In the genomic region with DNA sequence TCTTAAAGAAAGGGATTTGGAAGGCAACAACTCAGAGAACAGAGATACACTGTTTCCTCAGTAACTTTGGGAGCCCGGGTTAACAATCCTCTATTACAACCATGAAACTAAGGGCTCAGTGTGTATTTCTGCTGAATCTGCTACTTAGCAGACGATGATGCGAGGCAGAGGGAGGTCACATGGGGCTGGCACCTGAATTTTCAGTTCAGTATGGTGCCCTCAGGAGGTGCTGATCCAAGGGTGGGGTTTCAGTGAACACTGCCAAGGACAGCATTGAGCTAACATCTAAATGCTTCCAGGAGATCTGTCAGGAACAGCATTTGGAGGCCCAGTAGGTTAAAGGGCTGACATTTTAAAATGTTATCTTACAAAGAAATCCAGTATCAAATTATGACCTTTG, we compare ENCODE assay signal across 9 mouse cellular contexts. TPM values are rescaled to one million over a fixed set of nuclear protein-coding genes. Genes with fewer than 3 reads are reported as not detected.
A peak's percentile ranks its signal among the peaks of the same experiment; 100 is the strongest.
DNase-seq lines count a peak whose midpoint lies in the region; ATAC-seq and TF ChIP-seq lines count a peak whose summit lies in the region.
"Had no signal": no experiment of that assay in that cellular context is flagged by ENCODE, and none has a peak within 500 bp of the region (broad histone marks: within the 10 kb centered on the region; RNA-seq: fewer than 3 reads in every experiment).

No protein-coding gene starts in this region.

- DNase-seq in thymus, adult 2 months = no peak
- DNase-seq in thymus, postnatal 10 days (ENCODE audit: low spot score in 2 of 2) = no peak
- no peak for DNase-seq in forebrain, embryonic 14.5 days (ENCODE audit: low spot score)
- peak; percentile 85 for DNase-seq in liver, adult 2 months (ENCODE audit: extremely low read depth, low read depth, low spot score)
- DNase-seq in stomach, postnatal 0 days (ENCODE audit: low spot score) = no peak
- DNase-seq in B cell, adult 2 months = no peak
- no peak for DNase-seq in left cerebral cortex, postnatal 25 days (ENCODE audit: low spot score in 2 of 2)
- no peak for DNase-seq in urinary bladder, postnatal 14 days (ENCODE audit: low spot score)

- no peak for TF ChIP-seq EP300 in stomach, postnatal 0 days (optimal IDR thresholded peaks at IDR 0.05)

- H3K4me1 ChIP-seq in thymus, adult 2 months (replicated peaks; ENCODE audit: control insufficient read depth, insufficient read depth, low read length) = peaks cover 20% of the 10 kb centered on the region
- H3K4me1 ChIP-seq in forebrain, embryonic 14.5 days (ENCODE audit: control insufficient read depth, insufficient read depth, low read length) = peaks cover 7% of the 10 kb centered on the region; the same call in 1 of the 2 replicates
- H3K4me1 ChIP-seq in liver, adult 2 months (ENCODE audit: control insufficient read depth, insufficient read depth, low read length) = peaks cover 30% of the 10 kb centered on the region
- H3K4me1 ChIP-seq in stomach, postnatal 0 days (replicated peaks; ENCODE audit: control insufficient read depth, insufficient read depth) = no peaks in the 10 kb centered on the region

- no peaks in the 10 kb centered on the region for H3K27me3 ChIP-seq in thymus, adult 2 months (ENCODE audit: control insufficient read depth, insufficient read depth, low read length)
- peaks cover 7% of the 10 kb centered on the region for H3K27me3 ChIP-seq in forebrain, embryonic 14.5 days (replicated peaks; ENCODE audit: control insufficient read depth, insufficient read depth, low read length)
- no peaks in the 10 kb centered on the region for H3K27me3 ChIP-seq in liver, adult 2 months (ENCODE audit: control insufficient read depth, insufficient read depth, low read length)
- H3K27me3 ChIP-seq in stomach, postnatal 0 days (ENCODE audit: control insufficient read depth, insufficient read depth, low read length) = no peaks in the 10 kb centered on the region

- no peak for TF ChIP-seq POLR2A in thymus, adult 2 months (IDR thresholded peaks at IDR 0.05; ENCODE audit: control insufficient read depth, extremely low read depth, insufficient read depth, low read length, poor library complexity)
- TF ChIP-seq POLR2A in liver, adult 2 months (IDR thresholded peaks at IDR 0.05; ENCODE audit: extremely low read depth, insufficient read depth, low read length) = no peak

- 56% methylated on average over 3 of the region's 3 CpGs for WGBS in thymus, adult 2 months
- 43% methylated on average over 3 of the region's 3 CpGs for WGBS in forebrain, embryonic 14.5 days
- WGBS in liver, adult 2 months = 14% methylated on average over 3 of the region's 3 CpGs
- 44% methylated on average over 3 of the region's 3 CpGs for WGBS in stomach, postnatal 0 days

- H3K9me3 ChIP-seq in forebrain, embryonic 14.5 days (replicated peaks; ENCODE audit: control insufficient read depth, low read length) = no peaks in the 10 kb centered on the region
- no peaks in the 10 kb centered on the region for H3K9me3 ChIP-seq in stomach, postnatal 0 days (ENCODE audit: control insufficient read depth, low read length)

- peak overlapping the region; percentile 40; the same call in 1 of the 2 replicates for H3K9ac ChIP-seq in forebrain, embryonic 14.5 days (ENCODE audit: low read length)
- H3K9ac ChIP-seq in liver, adult 2 months (ENCODE audit: low read depth, low read length) = peak overlapping the region; percentile 83
- H3K9ac ChIP-seq in stomach, postnatal 0 days (ENCODE audit: low read length) = no peak overlapping the region

- H3K4me2 ChIP-seq in forebrain, embryonic 14.5 days (ENCODE audit: low read length) = peak overlapping the region; percentile 49
- peak overlapping the region; percentile 28 for H3K4me2 ChIP-seq in stomach, postnatal 0 days (replicated peaks; ENCODE audit: low read depth)

- ATAC-seq in forebrain, embryonic 14.5 days = no peak
- ATAC-seq in stomach, postnatal 0 days (ENCODE audit: low FRiP score, low TSS enrichment) = no peak

- peaks cover 3% of the 10 kb centered on the region; the same call in 1 of the 2 replicates for H3K79me2 ChIP-seq in liver, adult 2 months (ENCODE audit: control insufficient read depth, insufficient read depth, low read length)

- intact Hi-C loops in left cerebral cortex, postnatal 25 days (cut with DNase I) = loop anchor here (5.0 kb wide), 1 partner anchor 62 kb away; no protein-coding TSS in a partner anchor

- H3K27ac ChIP-seq in thymus, adult 2 months (ENCODE audit: control insufficient read depth, insufficient read depth, low read length) = no peak overlapping the region
- no peak overlapping the region for H3K27ac ChIP-seq in forebrain, embryonic 14.5 days (ENCODE audit: low read depth, low read length)
- H3K27ac ChIP-seq in liver, adult 2 months (replicated peaks; ENCODE audit: insufficient read depth, low read depth, low read length) = peak overlapping the region; percentile 97
- no peak overlapping the region for H3K27ac ChIP-seq in stomach, postnatal 0 days (replicated peaks)

- peaks cover 26% of the 10 kb centered on the region for H3K36me3 ChIP-seq in thymus, adult 2 months (ENCODE audit: control insufficient read depth, insufficient read depth, low read length)
- H3K36me3 ChIP-seq in forebrain, embryonic 14.5 days (ENCODE audit: control insufficient read depth, insufficient read depth, low read length) = peaks cover 13% of the 10 kb centered on the region; the same call in 1 of the 2 replicates
- H3K36me3 ChIP-seq in liver, adult 2 months (ENCODE audit: control insufficient read depth, insufficient read depth, low read length) = peaks cover 5% of the 10 kb centered on the region; the same call in 1 of the 2 replicates
- peaks cover 7% of the 10 kb centered on the region; the same call in 1 of the 2 replicates for H3K36me3 ChIP-seq in stomach, postnatal 0 days (ENCODE audit: control insufficient read depth, insufficient read depth, low read length)

- TF ChIP-seq CTCF in thymus, adult 2 months (IDR thresholded peaks at IDR 0.05; ENCODE audit: borderline replicate concordance, control insufficient read depth, extremely low read depth, insufficient read depth, low read length, poor library complexity) = no peak
- TF ChIP-seq CTCF in liver, adult 2 months (IDR thresholded peaks at IDR 0.05; ENCODE audit: low read depth, low read length) = no peak
- TF ChIP-seq CTCF in stomach, postnatal 0 days (IDR thresholded peaks at IDR 0.05; ENCODE audit: low read depth) = no peak

- H3K4me3 ChIP-seq in thymus, adult 2 months (ENCODE audit: control insufficient read depth, insufficient read depth, low read length) = 0 out of 2 replicates have a peak overlapping the region, but pooled peaks have one; percentile 14
- H3K4me3 ChIP-seq in forebrain, embryonic 14.5 days (ENCODE audit: low read depth, low read length) = peak overlapping the region; percentile 19
- peak overlapping the region; percentile 5; the same call in 1 of the 2 replicates for H3K4me3 ChIP-seq in liver, adult 2 months (ENCODE audit: insufficient read depth, low read depth, low read length)
- H3K4me3 ChIP-seq in stomach, postnatal 0 days (ENCODE audit: low read depth, low read length) = 0 out of 2 replicates have a peak overlapping the region, but pooled peaks have one; percentile 4

RNA-seq across cellular contexts. Expression of gene E2f8, which starts 1.8 kb away (rescaled TPM):
- polyA plus RNA-seq in thymus, adult 2 months (2012; rRNA removed) = 28.3 and 44.8 TPM in 2 replicates
- polyA plus RNA-seq in forebrain, embryonic 14.5 days (2014; fragmentation: Nextera tagmentation; extraction: Ambion mirVana) = 4.1 and 4.6 TPM in 2 replicates
- total RNA-seq in liver, adult 2 months (2014; rRNA removed) = 0.83 and 1.1 TPM in 2 replicates
- polyA plus RNA-seq in liver, adult 2 months (2012; rRNA removed) = 1.3 and 2.6 TPM in 2 replicates
- polyA plus RNA-seq in stomach, postnatal 0 days (2015; fragmentation: Nextera tagmentation; extraction: Ambion mirVana) = 4.5 and 5.0 TPM in 2 replicates
- under 1 TPM; 0.50 to 0.57 TPM for total RNA-seq in left cerebral cortex, postnatal 25 days (2021)

RNA-seq across cellular contexts. Expression of gene Nav2, which starts 28.9 kb away (rescaled TPM):
- 45.3 and 46.2 TPM in 2 replicates for polyA plus RNA-seq in thymus, adult 2 months (2012; rRNA removed)
- polyA plus RNA-seq in forebrain, embryonic 14.5 days (2014; fragmentation: Nextera tagmentation; extraction: Ambion mirVana) = 6.3 and 15.5 TPM in 2 replicates
- total RNA-seq in liver, adult 2 months (2014; rRNA removed) = 11.1 and 25.3 TPM in 2 replicates
- 17.6 and 18.4 TPM in 2 replicates for polyA plus RNA-seq in liver, adult 2 months (2012; rRNA removed)
- 6.0 TPM in 2 replicates for polyA plus RNA-seq in stomach, postnatal 0 days (2015; fragmentation: Nextera tagmentation; extraction: Ambion mirVana)
- 100 to 1,000 TPM in 1 of 2 experiments, 10 to 100 TPM in 1; 77.1 to 106 TPM for total RNA-seq in left cerebral cortex, postnatal 25 days (2021)

RNA-seq across cellular contexts. Expression of gene Csrp3, which starts 31.7 kb away (rescaled TPM):
- 3.0 and 20.4 TPM in 2 replicates for polyA plus RNA-seq in thymus, adult 2 months (2012; rRNA removed)
- polyA plus RNA-seq in forebrain, embryonic 14.5 days (2014; fragmentation: Nextera tagmentation; extraction: Ambion mirVana) = not detected in 2 replicates
- total RNA-seq in liver, adult 2 months (2014; rRNA removed) = 16.8 and 44.6 TPM in 2 replicates
- polyA plus RNA-seq in liver, adult 2 months (2012; rRNA removed) = 10.9 and 11.4 TPM in 2 replicates
- 0.22 and 0.73 TPM in 2 replicates for polyA plus RNA-seq in stomach, postnatal 0 days (2015; fragmentation: Nextera tagmentation; extraction: Ambion mirVana)
- total RNA-seq in left cerebral cortex, postnatal 25 days (2021) = not detected
- total RNA-seq: left cerebral cortex, postnatal 14 days had no signal
